Comparison of ENCODE assay signal across 22 mouse cellular contexts in genomic region chr4:154773830-154774229, GRCm38 (mm10).
DNase-seq lines count a peak whose midpoint lies in the region; ATAC-seq lines count a peak whose summit lies in the region.
"Had no signal": no experiment of that assay in that cellular context is flagged by ENCODE, and none has a peak within 500 bp of the region (broad histone marks: within the 10 kb centered on the region; RNA-seq: fewer than 3 reads in every experiment).

No protein-coding gene starts in this region.

- 64% methylated on average over 3 of the region's 3 CpGs for WGBS in kidney, embryonic 15.5 days
- WGBS in kidney, embryonic 14.5 days, result 65% methylated on average over 3 of the region's 3 CpGs
- WGBS in midbrain, embryonic 11.5 days, result 75% methylated on average over 3 of the region's 3 CpGs
- 87% methylated on average over 3 of the region's 3 CpGs for WGBS in midbrain, embryonic 16.5 days
- 62% methylated on average over 3 of the region's 3 CpGs for WGBS in limb, embryonic 12.5 days
- WGBS in forebrain, embryonic 10.5 days, result 83% methylated on average over 3 of the region's 3 CpGs

- H3K27me3 ChIP-seq in kidney, embryonic 15.5 days, result peaks cover 36% of the 10 kb centered on the region
- peaks cover 9% of the 10 kb centered on the region; the same call in 1 of the 2 replicates for H3K27me3 ChIP-seq in kidney, embryonic 14.5 days (ENCODE audit: control insufficient read depth, insufficient read depth, low read length)
- H3K27me3 ChIP-seq in midbrain, embryonic 11.5 days (ENCODE audit: control insufficient read depth, insufficient read depth, low read length), result no peaks in the 10 kb centered on the region; the same call in 1 of the 2 replicates
- no peaks in the 10 kb centered on the region for H3K27me3 ChIP-seq in midbrain, embryonic 16.5 days (ENCODE audit: control insufficient read depth, insufficient read depth, low read depth, low read length)
- peaks cover 20% of the 10 kb centered on the region for H3K27me3 ChIP-seq in limb, embryonic 12.5 days
- peaks cover 44% of the 10 kb centered on the region; the same call in 1 of the 2 replicates for H3K27me3 ChIP-seq in forebrain, embryonic 10.5 days (ENCODE audit: poor library complexity, severe bottlenecking)

- no peaks in the 10 kb centered on the region for H3K9me3 ChIP-seq in kidney, embryonic 15.5 days (replicated peaks)
- no peaks in the 10 kb centered on the region for H3K9me3 ChIP-seq in kidney, embryonic 14.5 days (ENCODE audit: control insufficient read depth, low read length)
- H3K9me3 ChIP-seq in midbrain, embryonic 11.5 days (ENCODE audit: control insufficient read depth, low read length), result no peaks in the 10 kb centered on the region
- no peaks in the 10 kb centered on the region for H3K9me3 ChIP-seq in midbrain, embryonic 16.5 days (replicated peaks; ENCODE audit: control insufficient read depth, low read length, poor library complexity, severe bottlenecking)
- H3K9me3 ChIP-seq in limb, embryonic 12.5 days, result no peaks in the 10 kb centered on the region
- no peaks in the 10 kb centered on the region for H3K9me3 ChIP-seq in forebrain, embryonic 10.5 days
- H3K9me3 ChIP-seq: embryonic facial prominence, embryonic 15.5 days; forebrain, embryonic 15.5 days; heart, embryonic 10.5 days; hindbrain, embryonic 13.5 days had no signal

- H3K9ac ChIP-seq in kidney, embryonic 15.5 days, result no peak overlapping the region
- no peak overlapping the region for H3K9ac ChIP-seq in kidney, embryonic 14.5 days (ENCODE audit: low read depth, low read length)
- H3K9ac ChIP-seq in midbrain, embryonic 11.5 days (ENCODE audit: low read length), result no peak overlapping the region
- no peak overlapping the region for H3K9ac ChIP-seq in midbrain, embryonic 16.5 days (ENCODE audit: low read depth, low read length)
- 0 out of 2 replicates have a peak overlapping the region, but pooled peaks have one; percentile 23 for H3K9ac ChIP-seq in limb, embryonic 12.5 days (replicated peaks)
- H3K9ac ChIP-seq: embryonic facial prominence, embryonic 15.5 days; forebrain, embryonic 15.5 days; hindbrain, embryonic 13.5 days had no signal

- H3K4me2 ChIP-seq in kidney, embryonic 15.5 days, result no peak overlapping the region
- H3K4me2 ChIP-seq in kidney, embryonic 14.5 days (replicated peaks; ENCODE audit: low read depth, low read length), result no peak overlapping the region
- no peak overlapping the region for H3K4me2 ChIP-seq in midbrain, embryonic 11.5 days
- H3K4me2 ChIP-seq in midbrain, embryonic 16.5 days (ENCODE audit: low read length), result no peak overlapping the region
- no peak overlapping the region for H3K4me2 ChIP-seq in limb, embryonic 12.5 days
- H3K4me2 ChIP-seq: embryonic facial prominence, embryonic 15.5 days; forebrain, embryonic 15.5 days; hindbrain, embryonic 13.5 days had no signal

- no peak overlapping the region for H3K4me3 ChIP-seq in kidney, embryonic 15.5 days (replicated peaks)
- no peak overlapping the region for H3K4me3 ChIP-seq in kidney, embryonic 14.5 days (ENCODE audit: low read length)
- no peak overlapping the region for H3K4me3 ChIP-seq in midbrain, embryonic 11.5 days (ENCODE audit: low read depth, low read length)
- H3K4me3 ChIP-seq in midbrain, embryonic 16.5 days (ENCODE audit: low read depth, low read length), result no peak overlapping the region
- no peak overlapping the region for H3K4me3 ChIP-seq in limb, embryonic 12.5 days (replicated peaks)
- no peak overlapping the region for H3K4me3 ChIP-seq in forebrain, embryonic 10.5 days
- H3K4me3 ChIP-seq: embryonic facial prominence, embryonic 15.5 days; erythroblast, embryonic 14.5 days; forebrain, embryonic 15.5 days; heart, embryonic 10.5 days; hindbrain, embryonic 13.5 days had no signal

- peak overlapping the region; percentile 50; the same call in 1 of the 2 replicates for H3K27ac ChIP-seq in kidney, embryonic 15.5 days
- H3K27ac ChIP-seq in kidney, embryonic 14.5 days (ENCODE audit: low read depth, low read length), result no peak overlapping the region
- H3K27ac ChIP-seq in midbrain, embryonic 11.5 days (ENCODE audit: low read depth, low read length), result no peak overlapping the region
- H3K27ac ChIP-seq in midbrain, embryonic 16.5 days (ENCODE audit: low read length), result no peak overlapping the region
- no peak overlapping the region for H3K27ac ChIP-seq in limb, embryonic 12.5 days
- H3K27ac ChIP-seq in forebrain, embryonic 10.5 days, result no peak overlapping the region
- H3K27ac ChIP-seq: embryonic facial prominence, embryonic 15.5 days; forebrain, embryonic 15.5 days; heart, embryonic 10.5 days; hindbrain, embryonic 13.5 days had no signal

- H3K36me3 ChIP-seq in kidney, embryonic 15.5 days, result no peaks in the 10 kb centered on the region
- H3K36me3 ChIP-seq in kidney, embryonic 14.5 days (ENCODE audit: control insufficient read depth, insufficient read depth, low read length), result no peaks in the 10 kb centered on the region
- H3K36me3 ChIP-seq in midbrain, embryonic 11.5 days (ENCODE audit: control insufficient read depth, insufficient read depth, low read length), result no peaks in the 10 kb centered on the region
- no peaks in the 10 kb centered on the region for H3K36me3 ChIP-seq in midbrain, embryonic 16.5 days (ENCODE audit: control insufficient read depth, insufficient read depth, low read length)
- no peaks in the 10 kb centered on the region for H3K36me3 ChIP-seq in limb, embryonic 12.5 days
- no peaks in the 10 kb centered on the region for H3K36me3 ChIP-seq in forebrain, embryonic 10.5 days (replicated peaks)
- H3K36me3 ChIP-seq: embryonic facial prominence, embryonic 15.5 days; forebrain, embryonic 15.5 days; heart, embryonic 10.5 days; hindbrain, embryonic 13.5 days had no signal

- peak; percentile 72 for DNase-seq in midbrain, embryonic 11.5 days (ENCODE audit: low spot score, missing footprints)
- DNase-seq in forebrain, embryonic 10.5 days (ENCODE audit: extremely low spot score, low spot score), result no peak
- DNase-seq in MN1 (ENCODE audit: low spot score), result no peak
- DNase-seq: adrenal gland, postnatal 14 days; cerebellum, adult 18-20 months; cerebellum, adult 9-11 months; cerebellum, postnatal 36 days; gastrocnemius, postnatal 36 days; heart, adult 18-20 months; heart, postnatal 10 days; heart, postnatal 4 days had no signal

- peaks cover 11% of the 10 kb centered on the region; the same call in 1 of the 2 replicates for H3K4me1 ChIP-seq in kidney, embryonic 15.5 days
- 0 out of 2 replicates have a peak, but pooled peaks cover 7% of the 10 kb centered on the region for H3K4me1 ChIP-seq in kidney, embryonic 14.5 days (ENCODE audit: control insufficient read depth, insufficient read depth, low read length)
- no peaks in the 10 kb centered on the region for H3K4me1 ChIP-seq in midbrain, embryonic 11.5 days (ENCODE audit: control insufficient read depth, insufficient read depth, low read length)
- 0 out of 2 replicates have a peak, but pooled peaks cover 2% of the 10 kb centered on the region for H3K4me1 ChIP-seq in midbrain, embryonic 16.5 days (ENCODE audit: control insufficient read depth, insufficient read depth, low read length)
- H3K4me1 ChIP-seq in limb, embryonic 12.5 days (replicated peaks), result peaks cover 43% of the 10 kb centered on the region
- peaks cover 29% of the 10 kb centered on the region for H3K4me1 ChIP-seq in forebrain, embryonic 10.5 days

- ATAC-seq in kidney, embryonic 15.5 days (replicated peaks; ENCODE audit: low FRiP score), result no peak
- ATAC-seq in kidney, embryonic 14.5 days (ENCODE audit: low FRiP score, low TSS enrichment), result no peak
- no peak for ATAC-seq in midbrain, embryonic 11.5 days (ENCODE audit: low FRiP score)
- ATAC-seq in midbrain, embryonic 16.5 days, result no peak
- no peak for ATAC-seq in limb, embryonic 12.5 days (ENCODE audit: insufficient number of reproducible peaks, insufficient read depth, low FRiP score, low TSS enrichment, low read depth)
- ATAC-seq: activated CD4-positive, CD25-positive, alpha-beta regulatory T cell, adult 4 months; forebrain, embryonic 15.5 days; Patski had no signal
